8 mouse cellular contexts compared by ENCODE assay signal in genomic region chr2:153607870-153608515, GRCm38 (mm10). TPM values are rescaled to one million over a fixed set of nuclear protein-coding genes. Genes with fewer than 3 reads are reported as not detected.
A peak's percentile ranks its signal among the peaks of the same experiment; 100 is the strongest.
DNase-seq lines count a peak whose midpoint lies in the region; ATAC-seq and TF ChIP-seq lines count a peak whose summit lies in the region.

No protein-coding gene starts in this region.

- H3K9ac ChIP-seq in liver, embryonic 16.5 days (ENCODE audit: low read depth, low read length) = peak overlapping the region; percentile 61

- no peak for ATAC-seq in CD4-positive, CD25-positive, alpha-beta regulatory T cell, adult 4 months
- ATAC-seq in liver, embryonic 16.5 days (ENCODE audit: low read depth) = peak; percentile 93

- TF ChIP-seq CTCF in thymus, adult 2 months (IDR thresholded peaks at IDR 0.05; ENCODE audit: borderline replicate concordance, control insufficient read depth, extremely low read depth, insufficient read depth, low read length, poor library complexity) = no peak

- H3K27ac ChIP-seq in liver, embryonic 16.5 days (ENCODE audit: low read length) = peak overlapping the region; percentile 94
- H3K27ac ChIP-seq in thymus, adult 2 months (ENCODE audit: control insufficient read depth, insufficient read depth, low read length) = peak overlapping the region; percentile 24; the same call in 1 of the 2 replicates

- peak overlapping the region; percentile 65 for H3K4me2 ChIP-seq in liver, embryonic 16.5 days (ENCODE audit: low read depth, low read length)

- H3K4me1 ChIP-seq in liver, embryonic 16.5 days (ENCODE audit: control insufficient read depth, low read depth, low read length) = peaks cover 50% of the 10 kb centered on the region
- H3K4me1 ChIP-seq in thymus, adult 2 months (replicated peaks; ENCODE audit: control insufficient read depth, insufficient read depth, low read length) = peaks cover 19% of the 10 kb centered on the region

- H3K27me3 ChIP-seq in liver, embryonic 16.5 days (ENCODE audit: control insufficient read depth, insufficient read depth, low read depth, low read length) = no peaks in the 10 kb centered on the region
- H3K27me3 ChIP-seq in thymus, adult 2 months (ENCODE audit: control insufficient read depth, insufficient read depth, low read length) = no peaks in the 10 kb centered on the region

- TF ChIP-seq POLR2A in thymus, adult 2 months (IDR thresholded peaks at IDR 0.05; ENCODE audit: control insufficient read depth, extremely low read depth, insufficient read depth, low read length, poor library complexity) = no peak

- DNase-seq in CD4-positive, CD25-positive, alpha-beta regulatory T cell, adult 2 months (ENCODE audit: low read depth, low spot score) = peak; percentile 30
- DNase-seq in urinary bladder, postnatal 14 days (ENCODE audit: low spot score) = peak; percentile 51
- DNase-seq in urinary bladder, adult 2 months (ENCODE audit: low spot score) = no peak
- DNase-seq in heart, adult 8-10 months (ENCODE audit: low spot score) = peak; percentile 41
- peak; percentile 36 for DNase-seq in thymus, adult 2 months
- no peak for DNase-seq in right cerebral cortex, adult 2 months (ENCODE audit: low spot score in 2 of 2)

- WGBS in liver, embryonic 16.5 days (ENCODE audit: insufficient replicate concordance) = 19% methylated on average over 13 of the region's 13 CpGs
- 14% methylated on average over 13 of the region's 13 CpGs for WGBS in thymus, adult 2 months

- no peaks in the 10 kb centered on the region for H3K9me3 ChIP-seq in liver, embryonic 16.5 days (replicated peaks; ENCODE audit: control insufficient read depth, low read length)

- H3K36me3 ChIP-seq in liver, embryonic 16.5 days (ENCODE audit: control insufficient read depth, insufficient read depth) = no peaks in the 10 kb centered on the region
- H3K36me3 ChIP-seq in thymus, adult 2 months (ENCODE audit: control insufficient read depth, insufficient read depth, low read length) = no peaks in the 10 kb centered on the region

- peak overlapping the region; percentile 31 for H3K4me3 ChIP-seq in liver, embryonic 16.5 days (ENCODE audit: low read depth, low read length)
- no peak overlapping the region for H3K4me3 ChIP-seq in thymus, adult 2 months (ENCODE audit: control insufficient read depth, insufficient read depth, low read length)

RNA-seq across cellular contexts. Expression of gene Commd7, which starts 24.6 kb away (rescaled TPM):
- 100 to 1,000 TPM; 106 to 117 TPM for polyA plus RNA-seq in CD4-positive, CD25-positive, alpha-beta regulatory T cell, adult 4 months (2017; shearing (Covaris generic))
- 33.4 TPM in 2 replicates for polyA plus RNA-seq in urinary bladder, adult 2 months (2012; rRNA removed)
- 10 to 100 TPM; 10.7 to 14.7 (median 12.9) TPM for total RNA-seq in heart, adult 8-10 months (2022)
- polyA plus RNA-seq in liver, embryonic 16.5 days (2015; fragmentation: Nextera tagmentation; extraction: Ambion mirVana) = 24.8 and 25.0 TPM in 2 replicates
- 22.0 and 22.4 TPM in 2 replicates for polyA plus RNA-seq in thymus, adult 2 months (2012; rRNA removed)

RNA-seq across cellular contexts. Expression of gene Dnmt3b, which starts 41.3 kb away (rescaled TPM):
- 1 to 10 TPM; 3.6 to 5.7 TPM for polyA plus RNA-seq in CD4-positive, CD25-positive, alpha-beta regulatory T cell, adult 4 months (2017; shearing (Covaris generic))
- polyA plus RNA-seq in urinary bladder, adult 2 months (2012; rRNA removed) = 2.0 and 2.5 TPM in 2 replicates
- total RNA-seq in heart, adult 8-10 months (2022) = 1 to 10 TPM in 2 of 4 experiments, under 1 TPM in 2; 0.57 to 1.4 (median 1.1) TPM
- polyA plus RNA-seq in liver, embryonic 16.5 days (2015; fragmentation: Nextera tagmentation; extraction: Ambion mirVana) = 3.3 and 3.8 TPM in 2 replicates
- 4.4 and 4.7 TPM in 2 replicates for polyA plus RNA-seq in thymus, adult 2 months (2012; rRNA removed)

Comparison
In these comparisons a context has a peak if more than half of its experiments do, and no peak if none do; other contexts are left out.
1. DNase-seq: peak in CD4-positive, CD25-positive, alpha-beta regulatory T cell, adult 2 months (single experiment), urinary bladder, postnatal 14 days (single experiment), heart, adult 8-10 months (single experiment) and thymus, adult 2 months (single experiment); none in urinary bladder, adult 2 months (single experiment) and right cerebral cortex, adult 2 months (0 of 2).